Mouse (Mus musculus): ENCODE measurements at regions not wholly inside any gene's neighbourhood (a gene's known extent, or its start where the extent isn't known, plus 50 kb on each side); places are given as distances from the start of the nearest gene placed in this dataset.
A peak's percentile ranks its signal among the peaks of the same experiment; 100 is the strongest.

DNA sequence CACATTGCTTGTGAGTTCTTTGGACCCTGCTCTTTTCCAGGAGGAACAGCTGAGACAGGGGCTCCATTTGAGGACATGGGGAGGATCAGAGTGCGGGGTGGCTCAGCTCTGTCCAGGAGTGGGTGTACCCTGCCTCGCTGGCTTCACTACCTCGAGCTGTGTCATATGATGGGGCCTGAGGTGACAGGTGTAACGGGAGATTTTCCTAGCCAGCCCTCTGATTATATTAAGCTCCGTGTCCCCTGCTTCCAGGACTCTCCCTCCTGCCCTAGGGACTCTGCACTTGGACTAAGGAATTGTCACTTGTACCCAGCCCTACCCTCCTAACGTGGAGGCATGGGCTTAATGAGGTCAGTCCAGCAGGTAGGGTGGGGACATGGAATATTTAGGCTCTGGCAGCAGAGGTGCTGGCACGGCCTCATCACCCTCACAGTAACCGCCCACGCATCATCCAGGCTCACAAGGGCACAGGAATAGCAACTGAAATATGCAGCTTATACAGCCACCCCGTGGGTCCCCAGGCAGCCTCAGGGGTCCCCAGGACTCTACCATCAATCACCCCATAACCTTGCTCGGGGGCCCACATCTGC lies 78.1 kb upstream of the 1600014C23Rik start:
- Histone ChIP-seq H3K9ac (replicated peaks) (no peak overlapping the region), H3K4me2 (replicated peaks) (no peak overlapping the region), H3K9me3 (no peaks in the 10 kb centered on the region), H3K27me3 (peaks cover 11% of the 10 kb centered on the region; the same call in 1 of the 2 replicates), H3K4me1 (replicated peaks) (peaks cover 11% of the 10 kb centered on the region), H3K36me3 (no peaks in the 10 kb centered on the region), H3K4me3 (replicated peaks) (no peak overlapping the region), H3K27ac (no peak overlapping the region)
- no peak for ATAC-seq
- WGBS: 82% methylated on average over 11 of the region's 11 CpGs

- H3K9ac ChIP-seq (replicated peaks): no peak overlapping the region
- peaks cover 23% of the 10 kb centered on the region for H3K4me1 ChIP-seq (replicated peaks)
- H3K4me3 ChIP-seq (replicated peaks): no peak overlapping the region
- peaks cover 21% of the 10 kb centered on the region; the same call in 1 of the 2 replicates for H3K27me3 ChIP-seq
- no peaks in the 10 kb centered on the region for H3K36me3 ChIP-seq
- H3K4me2 ChIP-seq (replicated peaks): no peak overlapping the region
- H3K9me3 ChIP-seq: no peaks in the 10 kb centered on the region
- WGBS: 93% methylated on average over 6 of the region's 6 CpGs
- no peak for ATAC-seq
- H3K27ac ChIP-seq: no peak overlapping the region
These were observed 76.1 kb upstream of the 1600014C23Rik start for GRCm38 (mm10) chr17:45809728-45810127.

GRCm38 (mm10) chr17:45808374-45808773 lies 74.7 kb upstream of the 1600014C23Rik start:
- WGBS: 79% methylated on average over 4 of the region's 4 CpGs
- Histone ChIP-seq H3K27ac (no peak overlapping the region), H3K4me3 (replicated peaks) (no peak overlapping the region), H3K9me3 (no peaks in the 10 kb centered on the region), H3K27me3 (peaks cover 21% of the 10 kb centered on the region; the same call in 1 of the 2 replicates), H3K4me2 (replicated peaks) (no peak overlapping the region), H3K9ac (replicated peaks) (no peak overlapping the region), H3K4me1 (replicated peaks) (peaks cover 29% of the 10 kb centered on the region), H3K36me3 (no peaks in the 10 kb centered on the region)
- no peak for ATAC-seq

DNA sequence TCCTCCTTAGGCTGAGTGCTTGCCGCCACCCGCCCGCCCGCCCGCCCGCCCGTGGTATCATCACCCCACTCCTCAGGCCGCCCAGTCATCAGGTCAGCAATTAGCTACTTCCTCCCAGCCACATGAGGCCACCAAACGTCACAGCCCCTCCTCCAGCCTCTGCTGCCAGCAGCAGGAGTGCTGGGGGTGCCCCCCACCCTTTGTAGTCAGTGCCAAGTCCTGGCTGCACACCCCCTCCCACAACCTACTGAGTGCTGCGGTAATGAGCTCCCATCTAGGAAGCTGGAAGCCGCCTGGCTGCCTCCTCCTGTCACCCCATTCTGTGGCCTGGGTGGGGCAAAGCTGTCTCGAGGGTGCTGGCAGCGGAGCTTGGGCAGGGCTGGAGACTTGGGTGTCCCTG lies 73.8 kb upstream of the 1600014C23Rik start:
- H3K27ac ChIP-seq: no peak overlapping the region
- peak; percentile 35; the same call in 1 of the 2 replicates for ATAC-seq
- no peak overlapping the region for H3K4me3 ChIP-seq (replicated peaks)
- 69% methylated on average over 13 of the region's 13 CpGs for WGBS
- H3K36me3 ChIP-seq: no peaks in the 10 kb centered on the region
- H3K4me2 ChIP-seq (replicated peaks): no peak overlapping the region
- H3K27me3 ChIP-seq: peaks cover 21% of the 10 kb centered on the region; the same call in 1 of the 2 replicates
- H3K9ac ChIP-seq (replicated peaks): no peak overlapping the region
- H3K9me3 ChIP-seq: no peaks in the 10 kb centered on the region
- peaks cover 29% of the 10 kb centered on the region for H3K4me1 ChIP-seq (replicated peaks)

DNA sequence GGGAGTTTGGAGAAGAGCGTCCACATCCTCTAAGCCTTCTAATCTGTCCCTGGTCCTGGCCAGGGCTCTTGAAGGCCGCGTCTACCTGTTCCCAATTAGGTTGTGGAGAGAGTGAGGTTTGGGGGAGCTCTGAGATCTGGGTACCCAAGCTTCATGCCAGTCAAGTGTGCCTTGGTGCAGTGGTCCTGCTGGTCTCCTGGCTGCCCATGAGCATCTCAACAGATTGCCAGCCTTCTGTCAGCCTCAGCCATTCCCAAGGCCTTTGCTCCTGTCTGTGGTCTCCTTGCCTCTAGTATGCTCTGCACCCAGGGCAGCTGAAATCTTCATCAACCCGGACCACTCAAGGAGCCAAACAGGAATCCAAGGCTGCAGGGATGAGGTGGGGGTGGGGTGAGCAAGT lies 73.2 kb upstream of the 1600014C23Rik start:
- peaks cover 21% of the 10 kb centered on the region; the same call in 1 of the 2 replicates for H3K27me3 ChIP-seq
- no peak overlapping the region for H3K9ac ChIP-seq (replicated peaks)
- H3K4me2 ChIP-seq (replicated peaks): no peak overlapping the region
- no peak for ATAC-seq
- 79% methylated on average over 4 of the region's 4 CpGs for WGBS
- no peak overlapping the region for H3K27ac ChIP-seq
- no peak overlapping the region for H3K4me3 ChIP-seq (replicated peaks)
- H3K4me1 ChIP-seq (replicated peaks): peaks cover 29% of the 10 kb centered on the region
- no peaks in the 10 kb centered on the region for H3K9me3 ChIP-seq
- H3K36me3 ChIP-seq: no peaks in the 10 kb centered on the region

GRCm38 (mm10) chr17:45806430-45806829 lies 72.8 kb upstream of the 1600014C23Rik start:
- 56% methylated on average over 5 of the region's 5 CpGs for WGBS

GRCm38 (mm10) chr17:45805471-45806082 lies 71.9 kb upstream of the 1600014C23Rik start:
- peak overlapping the region; percentile 5; the same call in 1 of the 2 replicates for H3K4me3 ChIP-seq (replicated peaks)
- H3K9ac ChIP-seq (replicated peaks): no peak overlapping the region
- peak overlapping the region; percentile 36 for H3K4me2 ChIP-seq (replicated peaks)
- peak; percentile 77 for ATAC-seq
- no peaks in the 10 kb centered on the region for H3K36me3 ChIP-seq
- under 1% methylated on average over 34 of the region's 35 CpGs for WGBS
- no peaks in the 10 kb centered on the region for H3K9me3 ChIP-seq
- peak overlapping the region; percentile 47; the same call in 1 of the 2 replicates for H3K27ac ChIP-seq
- H3K4me1 ChIP-seq (replicated peaks): peaks cover 29% of the 10 kb centered on the region
- H3K27me3 ChIP-seq: peaks cover 21% of the 10 kb centered on the region; the same call in 1 of the 2 replicates

More at GRCm38 (mm10) chr17:45806430-45806829, 72.8 kb upstream of the 1600014C23Rik start:
- Histone ChIP-seq H3K9ac (replicated peaks) (no peak overlapping the region), H3K36me3 (no peaks in the 10 kb centered on the region), H3K27me3 (peaks cover 21% of the 10 kb centered on the region; the same call in 1 of the 2 replicates), H3K4me1 (replicated peaks) (peaks cover 29% of the 10 kb centered on the region), H3K9me3 (no peaks in the 10 kb centered on the region), H3K27ac (0 out of 2 replicates have a peak overlapping the region, but pooled peaks have one; percentile 30), H3K4me2 (replicated peaks) (no peak overlapping the region), H3K4me3 (replicated peaks) (no peak overlapping the region)
- ATAC-seq: no peak

DNA sequence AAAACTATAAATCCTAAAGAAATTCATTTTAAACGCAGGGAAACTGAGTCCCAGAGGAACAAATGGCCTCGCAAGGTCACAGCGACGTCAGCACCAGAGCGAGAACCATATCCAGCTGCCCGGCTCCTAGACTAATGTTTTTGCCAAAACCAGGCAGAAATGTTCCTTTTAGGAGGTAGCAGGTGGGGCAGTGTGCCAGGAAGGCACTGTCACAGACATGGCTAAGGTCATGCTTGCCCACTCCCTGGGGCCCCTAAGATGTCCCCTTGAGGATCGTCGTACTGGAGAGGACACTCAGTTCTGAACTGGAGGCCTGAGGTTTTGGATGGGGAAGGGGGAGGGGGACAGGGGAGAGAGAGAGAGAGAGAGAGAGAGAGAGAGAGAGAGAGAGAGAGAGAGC lies 69.7 kb upstream of the 1600014C23Rik start:
- ATAC-seq: no peak
- H3K4me2 ChIP-seq (replicated peaks): no peak overlapping the region
- H3K9ac ChIP-seq (replicated peaks): no peak overlapping the region
- peaks cover 29% of the 10 kb centered on the region for H3K4me1 ChIP-seq (replicated peaks)
- WGBS: 92% methylated on average over 8 of the region's 8 CpGs
- no peak overlapping the region for H3K4me3 ChIP-seq (replicated peaks)
- H3K9me3 ChIP-seq: no peaks in the 10 kb centered on the region
- no peaks in the 10 kb centered on the region for H3K36me3 ChIP-seq
- H3K27me3 ChIP-seq: peaks cover 21% of the 10 kb centered on the region; the same call in 1 of the 2 replicates
- H3K27ac ChIP-seq: no peak overlapping the region

DNA sequence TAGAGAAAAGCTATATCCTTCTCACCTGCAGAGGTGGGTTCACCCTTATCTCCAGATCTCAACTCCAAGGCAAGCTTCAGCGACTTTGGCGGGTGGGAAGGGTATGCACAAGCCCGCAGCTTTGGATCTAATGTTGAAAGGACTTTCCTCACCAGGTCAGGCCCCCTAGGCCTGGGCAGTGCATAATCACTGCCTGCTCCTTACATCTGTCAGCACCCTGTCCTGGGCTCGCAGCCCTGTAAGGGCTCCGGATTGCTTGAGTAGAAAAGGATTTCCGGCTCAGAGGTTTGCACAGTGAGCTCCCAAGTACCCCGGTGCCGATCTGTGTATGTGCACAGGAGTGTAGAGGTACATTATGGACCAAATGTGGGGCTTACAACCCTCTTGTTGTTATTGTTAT lies 68.8 kb upstream of the 1600014C23Rik start:
- Histone ChIP-seq H3K4me1 (replicated peaks) (peaks cover 24% of the 10 kb centered on the region), H3K27ac (no peak overlapping the region), H3K4me2 (replicated peaks) (no peak overlapping the region), H3K4me3 (replicated peaks) (no peak overlapping the region), H3K27me3 (peaks cover 21% of the 10 kb centered on the region; the same call in 1 of the 2 replicates), H3K9me3 (no peaks in the 10 kb centered on the region), H3K36me3 (no peaks in the 10 kb centered on the region), H3K9ac (replicated peaks) (no peak overlapping the region)
- WGBS: 90% methylated on average over 8 of the region's 8 CpGs
- no peak for ATAC-seq

DNA sequence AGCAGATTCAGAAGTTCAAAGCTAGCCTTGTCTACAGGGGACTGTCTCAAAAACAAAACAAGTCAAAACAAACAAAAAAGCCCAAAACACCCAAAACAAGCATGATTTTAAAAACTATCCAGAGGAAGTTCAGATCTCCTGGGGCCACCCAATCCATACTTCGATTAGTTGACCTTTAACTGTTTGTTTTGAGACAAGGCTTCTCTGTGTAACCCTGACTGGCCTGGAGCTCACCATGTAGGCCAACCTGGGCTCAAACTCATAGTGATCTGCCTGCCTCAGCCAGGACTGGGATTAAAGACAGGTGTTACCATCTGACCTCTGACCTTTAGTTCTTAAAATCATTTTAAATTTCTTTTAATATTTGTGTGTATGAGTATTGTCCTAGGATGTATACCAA lies 66.1 kb upstream of the 1600014C23Rik start:
- no peak overlapping the region for H3K4me2 ChIP-seq (replicated peaks)

GRCm38 (mm10) chr17:45798996-45799395 lies 65.4 kb upstream of the 1600014C23Rik start:
- 0 out of 2 replicates have a peak, but pooled peaks cover 2% of the 10 kb centered on the region for H3K27me3 ChIP-seq
- H3K27ac ChIP-seq: no peak overlapping the region
- H3K4me1 ChIP-seq (replicated peaks): 0 out of 2 replicates have a peak, but pooled peaks cover 3% of the 10 kb centered on the region
- H3K9ac ChIP-seq (replicated peaks): no peak overlapping the region
- H3K36me3 ChIP-seq: no peaks in the 10 kb centered on the region
- no peak overlapping the region for H3K4me2 ChIP-seq (replicated peaks)
- H3K9me3 ChIP-seq: no peaks in the 10 kb centered on the region
- no peak for ATAC-seq
- no peak overlapping the region for H3K4me3 ChIP-seq (replicated peaks)
- WGBS: 79% methylated on average over 11 of the region's 11 CpGs

More for the DNA sequence above, 66.1 kb upstream of the 1600014C23Rik start:
- Histone ChIP-seq H3K4me1 (replicated peaks) (peaks cover 6% of the 10 kb centered on the region; the same call in 1 of the 2 replicates), H3K27ac (no peak overlapping the region), H3K36me3 (no peaks in the 10 kb centered on the region), H3K4me3 (replicated peaks) (no peak overlapping the region), H3K27me3 (0 out of 2 replicates have a peak, but pooled peaks cover 8% of the 10 kb centered on the region), H3K9me3 (no peaks in the 10 kb centered on the region), H3K9ac (replicated peaks) (no peak overlapping the region)
- no peak for ATAC-seq
- 86% methylated on average over 1 of the region's 1 CpGs for WGBS

GRCm38 (mm10) chr17:45798456-45798855 lies 64.8 kb upstream of the 1600014C23Rik start:
- Histone ChIP-seq H3K4me2 (replicated peaks) (no peak overlapping the region), H3K27ac (no peak overlapping the region), H3K4me3 (replicated peaks) (no peak overlapping the region), H3K36me3 (no peaks in the 10 kb centered on the region), H3K9ac (replicated peaks) (no peak overlapping the region), H3K9me3 (no peaks in the 10 kb centered on the region), H3K4me1 (replicated peaks) (no peaks in the 10 kb centered on the region), H3K27me3 (no peaks in the 10 kb centered on the region)
- ATAC-seq: no peak
- 85% methylated on average over 8 of the region's 8 CpGs for WGBS
